In the genomic region with DNA sequence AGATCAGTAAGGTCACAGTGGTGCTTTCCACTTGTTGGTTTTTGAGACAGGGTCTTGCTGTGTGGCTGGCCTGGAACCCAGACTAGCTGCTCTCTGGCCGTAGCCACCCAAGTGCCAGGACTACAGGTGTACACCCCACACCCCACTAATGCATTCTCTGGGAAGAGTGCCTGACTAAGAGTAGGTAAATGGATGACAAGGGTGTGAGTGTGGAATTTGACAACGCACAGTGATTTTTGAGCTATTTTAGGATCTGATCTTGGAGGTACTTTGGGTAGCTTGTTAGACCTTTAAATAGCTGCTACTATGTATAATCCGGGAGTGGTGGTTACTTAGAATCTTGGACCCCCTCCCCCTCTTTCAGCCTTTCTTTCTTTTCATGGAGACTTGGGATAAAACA, we compare ENCODE assay signal across 23 mouse cellular contexts. TPM values are rescaled to one million over a fixed set of nuclear protein-coding genes. Genes with fewer than 3 reads are reported as not detected.
A peak's percentile ranks its signal among the peaks of the same experiment; 100 is the strongest.
DNase-seq lines count a peak whose midpoint lies in the region; ATAC-seq lines count a peak whose summit lies in the region.
"Had no signal": no experiment of that assay in that cellular context is flagged by ENCODE, and none has a peak within 500 bp of the region (broad histone marks: within the 10 kb centered on the region; RNA-seq: fewer than 3 reads in every experiment).

No protein-coding gene starts in this region.

- no peak for ATAC-seq in heart, embryonic 12.5 days (ENCODE audit: insufficient number of reproducible peaks, low FRiP score)
- peak; percentile 58 for ATAC-seq in heart, embryonic 15.5 days (replicated peaks; ENCODE audit: insufficient number of reproducible peaks, insufficient read depth, low FRiP score, low read depth)
- no peak for ATAC-seq in forebrain, embryonic 11.5 days (replicated peaks; ENCODE audit: low FRiP score)
- ATAC-seq: activated CD4-positive, CD25-positive, alpha-beta regulatory T cell, adult 4 months; forebrain, embryonic 13.5 days; forebrain, postnatal 0 days; hindbrain, embryonic 16.5 days; inflammation-experienced regulatory T-cells, adult 6 months; intestine, postnatal 0 days; Patski had no signal

- no peaks in the 10 kb centered on the region for H3K9me3 ChIP-seq in heart, embryonic 12.5 days (replicated peaks)
- H3K9me3 ChIP-seq in heart, embryonic 15.5 days (replicated peaks), result no peaks in the 10 kb centered on the region
- H3K9me3 ChIP-seq in forebrain, embryonic 11.5 days (ENCODE audit: control insufficient read depth, low read length), result no peaks in the 10 kb centered on the region
- H3K9me3 ChIP-seq: embryonic facial prominence, embryonic 13.5 days; forebrain, embryonic 13.5 days; hindbrain, embryonic 12.5 days had no signal

- no peaks in the 10 kb centered on the region for H3K27me3 ChIP-seq in heart, embryonic 12.5 days (replicated peaks)
- no peaks in the 10 kb centered on the region for H3K27me3 ChIP-seq in heart, embryonic 15.5 days
- no peaks in the 10 kb centered on the region for H3K27me3 ChIP-seq in forebrain, embryonic 11.5 days (ENCODE audit: control insufficient read depth, insufficient read depth, low read length)
- H3K27me3 ChIP-seq: CH12.LX; embryonic facial prominence, embryonic 13.5 days; forebrain, embryonic 13.5 days; hindbrain, embryonic 12.5 days; Patski had no signal

- peak overlapping the region; percentile 67 for H3K27ac ChIP-seq in heart, embryonic 12.5 days (ENCODE audit: poor library complexity, severe bottlenecking)
- peak overlapping the region; percentile 71 for H3K27ac ChIP-seq in heart, embryonic 15.5 days
- no peak overlapping the region for H3K27ac ChIP-seq in forebrain, embryonic 11.5 days (ENCODE audit: low read depth, low read length)
- H3K27ac ChIP-seq: embryonic facial prominence, embryonic 13.5 days; forebrain, embryonic 13.5 days; hindbrain, embryonic 12.5 days had no signal

- 46% methylated on average over 3 of the region's 3 CpGs for WGBS in heart, embryonic 12.5 days
- WGBS in heart, embryonic 15.5 days, result 46% methylated on average over 3 of the region's 3 CpGs
- WGBS in forebrain, embryonic 11.5 days, result 90% methylated on average over 3 of the region's 3 CpGs

- H3K4me1 ChIP-seq in heart, embryonic 12.5 days (replicated peaks), result peaks cover 38% of the 10 kb centered on the region
- peaks cover 29% of the 10 kb centered on the region for H3K4me1 ChIP-seq in heart, embryonic 15.5 days (replicated peaks)
- no peaks in the 10 kb centered on the region for H3K4me1 ChIP-seq in forebrain, embryonic 11.5 days (replicated peaks; ENCODE audit: control insufficient read depth, insufficient read depth, low read length)
- H3K4me1 ChIP-seq: forebrain, embryonic 13.5 days; hindbrain, embryonic 12.5 days had no signal

- peak; percentile 36 to 50 for DNase-seq in heart, adult 18-20 months
- no peak for DNase-seq in heart, adult 8-10 months (ENCODE audit: low spot score)
- DNase-seq in heart, postnatal 36 days, result no peak
- no peak for DNase-seq in left cerebral cortex, postnatal 4 days
- DNase-seq in forebrain, embryonic 11.5 days (ENCODE audit: low spot score), result no peak
- DNase-seq: adrenal gland, postnatal 14 days; cerebellum, adult 11-12 months; cerebellum, adult 9-10 months; cerebellum, postnatal 36 days; forebrain, postnatal 0 days; gastrocnemius, postnatal 36 days; kidney, adult 8-10 months had no signal

- no peak overlapping the region for H3K4me3 ChIP-seq in heart, embryonic 12.5 days
- no peak overlapping the region for H3K4me3 ChIP-seq in heart, embryonic 15.5 days
- no peak overlapping the region for H3K4me3 ChIP-seq in forebrain, embryonic 11.5 days (ENCODE audit: low read depth, low read length)
- H3K4me3 ChIP-seq: embryonic facial prominence, embryonic 13.5 days; forebrain, embryonic 13.5 days; hindbrain, embryonic 12.5 days had no signal

- H3K4me2 ChIP-seq in heart, embryonic 12.5 days, result peak overlapping the region; percentile 49
- peak overlapping the region; percentile 39 for H3K4me2 ChIP-seq in heart, embryonic 15.5 days
- no peak overlapping the region for H3K4me2 ChIP-seq in forebrain, embryonic 11.5 days (ENCODE audit: low read depth, low read length, severe bottlenecking)
- H3K4me2 ChIP-seq: embryonic facial prominence, embryonic 13.5 days; forebrain, embryonic 13.5 days; hindbrain, embryonic 12.5 days had no signal

- intact Hi-C loops in heart, postnatal 36 days (cut with DNase I), result no loop called here
- intact Hi-C loops in left cerebral cortex, postnatal 4 days (cut with DNase I), result no loop called here

- H3K36me3 ChIP-seq in heart, embryonic 12.5 days, result peaks cover 9% of the 10 kb centered on the region
- peaks cover 10% of the 10 kb centered on the region for H3K36me3 ChIP-seq in heart, embryonic 15.5 days
- H3K36me3 ChIP-seq in forebrain, embryonic 11.5 days (ENCODE audit: control insufficient read depth, insufficient read depth, low read length), result no peaks in the 10 kb centered on the region; the same call in none of the 2 replicates

- no peak overlapping the region for H3K9ac ChIP-seq in heart, embryonic 12.5 days
- H3K9ac ChIP-seq in heart, embryonic 15.5 days, result no peak overlapping the region
- H3K9ac ChIP-seq in forebrain, embryonic 11.5 days (ENCODE audit: low read length), result no peak overlapping the region
- H3K9ac ChIP-seq: embryonic facial prominence, embryonic 13.5 days; forebrain, embryonic 13.5 days; forebrain, postnatal 0 days; hindbrain, embryonic 12.5 days had no signal

RNA-seq across cellular contexts. Expression of a gene that starts 24.3 kb away (rescaled TPM):
- total RNA-seq in heart, adult 18-20 months (2021), result 10 to 100 TPM; 86.6 to 91.4 TPM
- 100 to 1,000 TPM in 1 of 4 experiments, 10 to 100 TPM in 3; 85.8 to 102 (median 94.5) TPM for total RNA-seq in heart, adult 8-10 months (2022)
- 266 and 274 TPM in 2 replicates for polyA plus RNA-seq in heart, embryonic 12.5 days (2016; fragmentation: Nextera tagmentation; extraction: Ambion mirVana)
- total RNA-seq in heart, postnatal 36 days (2021), result 10 to 100 TPM; 88.0 to 92.7 TPM
- 231 and 245 TPM in 2 replicates for polyA plus RNA-seq in heart, embryonic 15.5 days (2015; fragmentation: Nextera tagmentation; extraction: Ambion mirVana)
- total RNA-seq in left cerebral cortex, postnatal 4 days (2021), result 100 to 1,000 TPM; 213 to 231 TPM
- 499 and 501 TPM in 2 replicates for polyA plus RNA-seq in forebrain, embryonic 11.5 days (2014; fragmentation: Nextera tagmentation; extraction: Ambion mirVana)

RNA-seq across cellular contexts. Expression of a gene that starts 24.7 kb away (rescaled TPM):
- total RNA-seq in heart, adult 18-20 months (2021), result 100 to 1,000 TPM; 308 to 356 TPM
- 100 to 1,000 TPM; 276 to 382 (median 344) TPM for total RNA-seq in heart, adult 8-10 months (2022)
- polyA plus RNA-seq in heart, embryonic 12.5 days (2016; fragmentation: Nextera tagmentation; extraction: Ambion mirVana), result 152 and 155 TPM in 2 replicates
- 100 to 1,000 TPM; 245 to 277 TPM for total RNA-seq in heart, postnatal 36 days (2021)
- 68.7 and 71.6 TPM in 2 replicates for polyA plus RNA-seq in heart, embryonic 15.5 days (2015; fragmentation: Nextera tagmentation; extraction: Ambion mirVana)
- 100 to 1,000 TPM; 202 to 243 TPM for total RNA-seq in left cerebral cortex, postnatal 4 days (2021)
- 119 and 123 TPM in 2 replicates for polyA plus RNA-seq in forebrain, embryonic 11.5 days (2014; fragmentation: Nextera tagmentation; extraction: Ambion mirVana)

RNA-seq across cellular contexts. Expression of a gene that starts 37.5 kb away (rescaled TPM):
- total RNA-seq in heart, adult 18-20 months (2021), result 100 to 1,000 TPM; 389 to 421 TPM
- 100 to 1,000 TPM; 415 to 495 (median 478) TPM for total RNA-seq in heart, adult 8-10 months (2022)
- polyA plus RNA-seq in heart, embryonic 12.5 days (2016; fragmentation: Nextera tagmentation; extraction: Ambion mirVana), result 519 and 526 TPM in 2 replicates
- total RNA-seq in heart, postnatal 36 days (2021), result 100 to 1,000 TPM; 436 to 467 TPM
- 484 and 664 TPM in 2 replicates for polyA plus RNA-seq in heart, embryonic 15.5 days (2015; fragmentation: Nextera tagmentation; extraction: Ambion mirVana)
- total RNA-seq in left cerebral cortex, postnatal 4 days (2021), result 10 to 100 TPM; 78.5 to 85.8 TPM
- polyA plus RNA-seq in forebrain, embryonic 11.5 days (2014; fragmentation: Nextera tagmentation; extraction: Ambion mirVana), result 330 and 345 TPM in 2 replicates

Comparison
In these comparisons a context has a peak if more than half of its experiments do, and no peak if none do; other contexts are left out.
1. DNase-seq: peak in heart, adult 18-20 months (2 of 2); none in heart, adult 8-10 months (single experiment), heart, postnatal 36 days (0 of 2), left cerebral cortex, postnatal 4 days (single experiment) and forebrain, embryonic 11.5 days (single experiment).
2. RNA of a gene that starts 37.5 kb away (total RNA-seq): 415 to 495 TPM in heart, adult 8-10 months, 436 to 467 TPM in heart, postnatal 36 days and 389 to 421 TPM in heart, adult 18-20 months; 78.5 to 85.8 TPM in left cerebral cortex, postnatal 4 days; every median in the first group is over 4 times any median in the second.